Mouse (Mus musculus): ENCODE measurements around the gene Ip6k2. TPM values are rescaled to one million over a fixed set of nuclear protein-coding genes. Genes with fewer than 3 reads are reported as not detected.

Gene Ip6k2
- polyA plus RNA-seq, 1 experiment from 2014 or later, result 88.1 TPM

- Histone ChIP-seq H3K9me3 (ENCODE audit: low read depth, low read length) (no peaks in the 10 kb centered on the region), H3K27me3 (ENCODE audit: insufficient read depth, low read length) (no peaks in the 10 kb centered on the region), H3K4me3 (ENCODE audit: low read depth, low read length) (no peak overlapping the region), H3K4me2 (no peak overlapping the region), H3K4me1 (ENCODE audit: insufficient read depth) (no peaks in the 10 kb centered on the region), H3K27ac (ENCODE audit: low read depth) (no peak overlapping the region), H3K36me3 (ENCODE audit: insufficient read depth) (no peaks in the 10 kb centered on the region), H3K9ac (no peak overlapping the region)
- WGBS, result 94% methylated on average over 20 of the region's 20 CpGs
- ATAC-seq (ENCODE audit: insufficient read depth) (no peak), DNase-seq (no peak)
- TF ChIP-seq CTCF (IDR thresholded peaks at IDR 0.05; ENCODE audit: low read depth), result no peak
Observed at GRCm38 (mm10) chr9:108759121-108759520, 24.5 kb upstream of the Ip6k2 start.

GRCm38 (mm10) chr9:108759805-108760204 lies 23.8 kb upstream of the Ip6k2 start:
- TF ChIP-seq CTCF (IDR thresholded peaks at IDR 0.05; ENCODE audit: low read depth), result peak; percentile 85
- no peaks in the 10 kb centered on the region for H3K27me3 ChIP-seq (ENCODE audit: insufficient read depth, low read length)
- 62% methylated on average over 2 of the region's 2 CpGs for WGBS

GRCm38 (mm10) chr9:108761561-108761960 lies 22.0 kb upstream of the Ip6k2 start:
- H3K36me3 ChIP-seq (ENCODE audit: insufficient read depth), result no peaks in the 10 kb centered on the region
- H3K9ac ChIP-seq, result no peak overlapping the region
- H3K4me2 ChIP-seq, result no peak overlapping the region
- H3K4me3 ChIP-seq (ENCODE audit: low read depth, low read length), result no peak overlapping the region
- DNase-seq (no peak), ATAC-seq (ENCODE audit: insufficient read depth) (no peak)
- no peaks in the 10 kb centered on the region for H3K4me1 ChIP-seq (ENCODE audit: insufficient read depth)
- TF ChIP-seq CTCF (IDR thresholded peaks at IDR 0.05; ENCODE audit: low read depth), result no peak
- no peaks in the 10 kb centered on the region for H3K27me3 ChIP-seq (ENCODE audit: insufficient read depth, low read length)
- no peak overlapping the region for H3K27ac ChIP-seq (ENCODE audit: low read depth)
- H3K9me3 ChIP-seq (ENCODE audit: low read depth, low read length), result no peaks in the 10 kb centered on the region

More at GRCm38 (mm10) chr9:108759805-108760204, 23.8 kb upstream of the Ip6k2 start:
- Histone ChIP-seq H3K9me3 (ENCODE audit: low read depth, low read length) (no peaks in the 10 kb centered on the region), H3K4me2 (no peak overlapping the region), H3K9ac (no peak overlapping the region), H3K36me3 (ENCODE audit: insufficient read depth) (no peaks in the 10 kb centered on the region), H3K4me3 (ENCODE audit: low read depth, low read length) (no peak overlapping the region), H3K4me1 (ENCODE audit: insufficient read depth) (no peaks in the 10 kb centered on the region), H3K27ac (ENCODE audit: low read depth) (no peak overlapping the region)
- ATAC-seq (ENCODE audit: insufficient read depth) (no peak), DNase-seq (peak; percentile 63)

GRCm38 (mm10) chr9:108764971-108765370 lies 18.6 kb upstream of the Ip6k2 start:
- no peak for DNase-seq
- Histone ChIP-seq H3K27ac (ENCODE audit: low read depth) (no peak overlapping the region), H3K4me3 (ENCODE audit: low read depth, low read length) (no peak overlapping the region), H3K4me2 (no peak overlapping the region), H3K27me3 (ENCODE audit: insufficient read depth, low read length) (no peaks in the 10 kb centered on the region), H3K4me1 (ENCODE audit: insufficient read depth) (no peaks in the 10 kb centered on the region), H3K36me3 (ENCODE audit: insufficient read depth) (no peaks in the 10 kb centered on the region), H3K9ac (no peak overlapping the region), H3K9me3 (ENCODE audit: low read depth, low read length) (no peaks in the 10 kb centered on the region)
- no peak for TF ChIP-seq CTCF (IDR thresholded peaks at IDR 0.05; ENCODE audit: low read depth)
- 61% methylated on average over 10 of the region's 10 CpGs for WGBS
- no peak for ATAC-seq (ENCODE audit: insufficient read depth)

- Histone ChIP-seq H3K4me2 (no peak overlapping the region), H3K4me3 (ENCODE audit: low read depth, low read length) (no peak overlapping the region), H3K27ac (ENCODE audit: low read depth) (no peak overlapping the region), H3K9ac (no peak overlapping the region), H3K27me3 (ENCODE audit: insufficient read depth, low read length) (no peaks in the 10 kb centered on the region), H3K9me3 (ENCODE audit: low read depth, low read length) (no peaks in the 10 kb centered on the region; the same call in 1 of the 2 replicates), H3K36me3 (ENCODE audit: insufficient read depth) (no peaks in the 10 kb centered on the region), H3K4me1 (ENCODE audit: insufficient read depth) (peaks cover 4% of the 10 kb centered on the region; the same call in 1 of the 2 replicates)
- ATAC-seq (ENCODE audit: insufficient read depth) (no peak), DNase-seq (no peak)
- no peak for TF ChIP-seq CTCF (IDR thresholded peaks at IDR 0.05; ENCODE audit: low read depth)
- 73% methylated on average over 4 of the region's 4 CpGs for WGBS
Observed at GRCm38 (mm10) chr9:108776614-108777013, 7.0 kb upstream of the Ip6k2 start.

- ATAC-seq (ENCODE audit: insufficient read depth) (no peak), DNase-seq (no peak)
- H3K9ac ChIP-seq, result no peak overlapping the region
- 76% methylated on average over 4 of the region's 4 CpGs for WGBS
- H3K36me3 ChIP-seq (ENCODE audit: insufficient read depth), result no peaks in the 10 kb centered on the region
- no peaks in the 10 kb centered on the region for H3K27me3 ChIP-seq (ENCODE audit: insufficient read depth, low read length)
- H3K4me3 ChIP-seq (ENCODE audit: low read depth, low read length), result no peak overlapping the region
- H3K4me2 ChIP-seq, result no peak overlapping the region
- peaks cover 9% of the 10 kb centered on the region; the same call in 1 of the 2 replicates for H3K4me1 ChIP-seq (ENCODE audit: insufficient read depth)
- TF ChIP-seq CTCF (IDR thresholded peaks at IDR 0.05; ENCODE audit: low read depth), result no peak
- no peaks in the 10 kb centered on the region; the same call in 1 of the 2 replicates for H3K9me3 ChIP-seq (ENCODE audit: low read depth, low read length)
- no peak overlapping the region for H3K27ac ChIP-seq (ENCODE audit: low read depth)
Observed at GRCm38 (mm10) chr9:108777276-108777675, 6.3 kb upstream of the Ip6k2 start.

- peaks cover 18% of the 10 kb centered on the region for H3K4me1 ChIP-seq (ENCODE audit: insufficient read depth)
- no peak overlapping the region for H3K4me3 ChIP-seq (ENCODE audit: low read depth, low read length)
- no peak overlapping the region for H3K4me2 ChIP-seq
- DNase-seq (no peak), ATAC-seq (ENCODE audit: insufficient read depth) (no peak)
- WGBS, result 42% methylated on average over 5 of the region's 5 CpGs
- no peak overlapping the region for H3K27ac ChIP-seq (ENCODE audit: low read depth)
- no peak for TF ChIP-seq CTCF (IDR thresholded peaks at IDR 0.05; ENCODE audit: low read depth)
- no peak overlapping the region for H3K9ac ChIP-seq
- H3K9me3 ChIP-seq (ENCODE audit: low read depth, low read length), result no peaks in the 10 kb centered on the region
- H3K27me3 ChIP-seq (ENCODE audit: insufficient read depth, low read length), result no peaks in the 10 kb centered on the region
- H3K36me3 ChIP-seq (ENCODE audit: insufficient read depth), result peaks cover under 1% of the 10 kb centered on the region; the same call in 1 of the 2 replicates
Observed at GRCm38 (mm10) chr9:108780959-108781358, 2.6 kb upstream of the Ip6k2 start.

GRCm38 (mm10) chr9:108781891-108782290 lies 1.7 kb upstream of the Ip6k2 start:
- H3K4me1 ChIP-seq (ENCODE audit: insufficient read depth), result peaks cover 18% of the 10 kb centered on the region
- no peak overlapping the region for H3K27ac ChIP-seq (ENCODE audit: low read depth)
- no peaks in the 10 kb centered on the region for H3K9me3 ChIP-seq (ENCODE audit: low read depth, low read length)
- DNase-seq (no peak), ATAC-seq (ENCODE audit: insufficient read depth) (no peak)
- no peak overlapping the region for H3K4me3 ChIP-seq (ENCODE audit: low read depth, low read length)
- H3K9ac ChIP-seq, result no peak overlapping the region
- WGBS, result 45% methylated on average over 4 of the region's 4 CpGs
- no peaks in the 10 kb centered on the region for H3K27me3 ChIP-seq (ENCODE audit: insufficient read depth, low read length)
- no peak for TF ChIP-seq CTCF (IDR thresholded peaks at IDR 0.05; ENCODE audit: low read depth)
- no peak overlapping the region for H3K4me2 ChIP-seq
- H3K36me3 ChIP-seq (ENCODE audit: insufficient read depth), result peaks cover 7% of the 10 kb centered on the region

All from lung, embryonic 14.5 days (tissue).